Mouse (Mus musculus): ENCODE measurements around the gene Ust. TPM values are rescaled to one million over a fixed set of nuclear protein-coding genes. Genes with fewer than 3 reads are reported as not detected.

The Ust gene
- total RNA-seq, 2 experiments from 2014 or later: 0.17 TPM; not detected in 1

- no peak for ATAC-seq (replicated peaks; ENCODE audit: poor library complexity, severe bottlenecking)
Observed at GRCm38 (mm10) chr10:8339645-8340428, 178.8 kb downstream of the Ust start.

- no peak for ATAC-seq (replicated peaks; ENCODE audit: poor library complexity, severe bottlenecking)
Observed at GRCm38 (mm10) chr10:8336601-8337000, 182.0 kb downstream of the Ust start.

- no peak for ATAC-seq (replicated peaks; ENCODE audit: poor library complexity, severe bottlenecking)
Observed at GRCm38 (mm10) chr10:8330958-8331357, 187.7 kb downstream of the Ust start.

GRCm38 (mm10) chr10:8330006-8330405, 188.6 kb downstream of the Ust start:
- ATAC-seq (replicated peaks; ENCODE audit: poor library complexity, severe bottlenecking): no peak

GRCm38 (mm10) chr10:8323304-8323765, 195.3 kb downstream of the Ust start:
- peak; percentile 86 for ATAC-seq (replicated peaks; ENCODE audit: poor library complexity, severe bottlenecking)

- no peak for ATAC-seq (replicated peaks; ENCODE audit: poor library complexity, severe bottlenecking)
Observed at GRCm38 (mm10) chr10:8320771-8321170, 197.9 kb downstream of the Ust start.

DNA sequence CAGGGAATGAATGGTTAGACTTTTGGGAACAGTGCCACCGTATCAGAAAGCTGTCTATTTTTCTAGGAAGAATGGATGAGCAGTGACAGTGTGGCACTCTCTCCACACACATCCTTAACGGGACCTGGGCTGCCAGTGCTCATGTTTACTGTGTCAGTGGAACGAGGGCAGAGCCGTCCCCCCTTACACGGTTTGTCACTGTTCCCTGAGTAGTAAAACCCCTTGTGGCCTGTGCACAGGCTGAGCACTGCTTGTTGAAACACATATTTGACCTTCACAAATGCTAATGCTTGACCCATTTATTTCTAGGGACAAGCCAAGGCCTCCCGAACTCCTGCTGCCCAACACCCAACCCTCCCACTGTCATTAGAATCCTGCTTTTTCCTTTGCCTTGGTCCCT, 209.2 kb downstream of the Ust start:
- ATAC-seq (replicated peaks; ENCODE audit: poor library complexity, severe bottlenecking): no peak

GRCm38 (mm10) chr10:8304211-8304610, 214.4 kb downstream of the Ust start:
- ATAC-seq (replicated peaks; ENCODE audit: poor library complexity, severe bottlenecking): no peak

DNA sequence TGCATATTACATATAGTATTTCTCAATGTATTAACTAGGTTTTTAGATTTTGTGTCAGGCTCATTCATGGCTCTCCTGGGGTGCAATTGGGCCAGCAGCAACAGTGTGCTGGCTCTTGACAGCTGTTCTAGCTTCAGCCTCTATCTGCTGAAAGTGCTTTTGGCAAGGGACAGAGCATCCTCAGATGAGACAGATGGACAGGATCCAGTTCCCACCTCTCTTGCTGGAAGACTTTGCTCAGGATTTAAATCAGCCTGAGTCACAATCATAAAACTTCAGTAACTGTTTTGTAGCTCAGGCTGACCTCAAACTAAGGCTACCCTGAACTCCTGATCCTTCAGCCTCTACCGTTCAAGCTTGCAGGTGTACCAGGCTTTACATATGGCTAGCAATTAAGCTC, 219.5 kb downstream of the Ust start:
- ATAC-seq (replicated peaks; ENCODE audit: poor library complexity, severe bottlenecking): no peak

DNA sequence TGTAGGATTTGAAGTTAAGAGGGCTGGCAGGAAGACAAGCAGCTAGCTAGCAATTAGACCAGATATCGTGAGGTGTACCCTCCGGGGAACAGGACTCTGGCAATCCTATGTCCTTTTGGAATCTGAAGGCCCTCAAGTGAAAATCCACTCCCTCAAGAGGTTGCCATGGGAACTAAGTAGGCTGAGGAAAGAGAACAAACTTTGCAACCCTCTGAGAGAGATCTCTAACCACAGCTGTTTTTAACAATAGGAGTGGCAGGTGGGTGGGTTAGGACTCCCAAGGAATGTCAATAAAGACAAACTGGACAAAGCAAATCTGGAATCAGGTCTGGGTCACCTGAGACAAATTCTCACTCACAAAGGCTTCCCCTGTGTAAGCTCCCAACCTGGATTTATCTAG, 221.4 kb downstream of the Ust start:
- ATAC-seq (replicated peaks; ENCODE audit: poor library complexity, severe bottlenecking): no peak

DNA sequence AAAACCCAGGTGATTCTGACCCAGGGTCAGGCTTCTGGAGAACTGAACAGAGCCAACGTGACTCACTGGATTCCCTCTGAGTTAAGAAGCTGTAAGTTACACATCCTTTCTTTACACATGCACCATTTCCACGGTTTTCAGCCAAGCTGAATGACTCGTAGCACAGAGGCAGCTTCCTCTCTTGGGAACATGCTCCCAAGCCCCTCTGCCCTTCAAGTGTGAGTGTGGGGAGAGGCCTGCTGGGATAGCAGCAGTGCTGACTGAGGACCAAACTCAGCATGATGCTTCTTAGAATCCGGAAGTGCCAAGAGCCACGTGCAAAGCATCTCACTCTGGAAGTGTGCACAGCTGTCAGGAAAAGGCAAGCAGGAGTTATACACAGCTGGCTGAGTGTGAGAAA, 228.0 kb downstream of the Ust start:
- no peak for ATAC-seq (replicated peaks; ENCODE audit: poor library complexity, severe bottlenecking)

GRCm38 (mm10) chr10:8287350-8287791, 231.3 kb downstream of the Ust start:
- ATAC-seq (replicated peaks; ENCODE audit: poor library complexity, severe bottlenecking): peak; percentile 44; the same call in 1 of the 2 replicates

GRCm38 (mm10) chr10:8283991-8284390, 234.6 kb downstream of the Ust start:
- ATAC-seq (replicated peaks; ENCODE audit: poor library complexity, severe bottlenecking): no peak

DNA sequence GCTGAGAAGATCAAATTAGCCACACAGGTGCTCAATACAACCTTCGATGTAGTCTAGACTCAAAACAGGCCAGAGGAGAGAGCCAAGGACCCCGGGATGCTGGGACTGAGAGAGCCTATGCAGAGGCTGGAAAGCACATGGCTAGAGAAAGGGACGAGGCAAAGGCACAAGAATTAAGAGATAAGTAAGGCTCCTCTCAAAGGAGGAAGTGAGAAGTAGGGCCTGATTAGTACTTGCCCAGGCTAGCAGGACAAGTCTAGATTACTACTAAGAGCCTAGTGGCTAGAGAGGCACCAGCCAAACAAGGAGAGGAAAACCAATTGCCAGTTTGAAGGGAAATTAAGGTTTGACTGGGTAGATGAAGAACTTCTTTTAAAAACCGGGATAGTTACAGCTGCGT, 241.5 kb downstream of the Ust start:
- no peak for ATAC-seq (replicated peaks; ENCODE audit: poor library complexity, severe bottlenecking)

DNA sequence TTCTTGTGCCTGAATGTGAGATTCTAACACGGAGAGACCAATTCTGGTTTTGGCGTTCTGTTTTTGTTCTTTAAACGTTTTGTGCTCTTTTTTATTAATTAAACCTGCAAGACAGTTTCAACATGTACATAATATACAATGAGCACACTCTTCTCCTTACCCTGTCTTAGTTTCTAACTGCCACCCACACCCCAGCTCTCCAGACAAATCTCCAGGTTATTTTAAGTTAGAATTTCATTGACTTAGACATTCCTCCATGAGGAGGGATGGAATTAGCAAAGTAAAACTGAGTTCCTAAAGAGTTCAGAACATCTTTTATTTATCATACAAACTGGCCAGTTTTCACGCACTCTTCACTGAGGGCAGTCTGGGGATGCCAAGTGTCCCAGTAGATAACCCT, 248.9 kb downstream of the Ust start:
- ATAC-seq (replicated peaks; ENCODE audit: poor library complexity, severe bottlenecking): no peak

- no peak for ATAC-seq (replicated peaks; ENCODE audit: poor library complexity, severe bottlenecking)
Observed at GRCm38 (mm10) chr10:8259716-8260115, 258.9 kb downstream of the Ust start.

GRCm38 (mm10) chr10:8250005-8250404, 268.6 kb downstream of the Ust start:
- peak; percentile 76; the same call in 1 of the 2 replicates for ATAC-seq (replicated peaks; ENCODE audit: poor library complexity, severe bottlenecking)

DNA sequence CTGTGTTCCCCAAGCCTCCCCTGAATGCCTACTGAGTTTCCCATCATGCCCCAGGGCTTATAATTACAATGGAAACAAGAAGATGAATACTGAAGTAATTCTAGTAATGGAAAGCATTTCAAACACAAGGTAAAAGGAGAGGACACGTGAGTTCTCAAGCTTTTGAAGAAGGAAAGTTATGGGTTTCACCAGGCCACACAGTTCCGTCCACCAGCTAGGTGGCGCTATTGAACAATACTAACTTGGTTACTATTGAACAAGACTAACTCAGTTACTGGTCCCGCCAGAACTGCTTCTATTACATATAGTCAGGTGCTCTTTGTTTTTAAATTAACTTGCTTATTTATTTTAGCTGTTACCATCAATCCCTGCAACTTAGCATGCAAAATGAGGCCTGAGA, 276.3 kb downstream of the Ust start:
- ATAC-seq (replicated peaks; ENCODE audit: poor library complexity, severe bottlenecking): peak; percentile 62

DNA sequence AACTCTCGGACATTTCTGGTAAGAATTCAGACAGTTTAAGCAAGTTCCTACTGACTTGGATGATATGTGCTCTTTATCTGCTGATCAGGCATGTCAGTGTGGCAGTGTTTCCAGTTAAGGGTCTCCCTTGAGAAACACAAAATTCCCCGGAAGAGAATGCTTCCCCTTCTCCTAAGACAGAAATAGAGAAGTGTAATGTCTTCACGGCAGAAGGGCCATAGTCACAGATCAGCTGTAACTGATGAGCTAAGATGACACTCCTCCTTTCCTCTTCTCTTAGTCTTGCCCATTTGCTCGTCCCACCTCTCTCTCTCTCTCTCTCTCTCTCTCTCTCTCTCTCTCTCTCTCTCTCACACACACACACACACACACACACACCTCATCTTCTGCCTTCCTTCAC, 277.9 kb downstream of the Ust start:
- ATAC-seq (replicated peaks; ENCODE audit: poor library complexity, severe bottlenecking): peak; percentile 63

- ATAC-seq (replicated peaks; ENCODE audit: poor library complexity, severe bottlenecking): peak; percentile 64
Observed at GRCm38 (mm10) chr10:8240242-8240641, 278.4 kb downstream of the Ust start.

DNA sequence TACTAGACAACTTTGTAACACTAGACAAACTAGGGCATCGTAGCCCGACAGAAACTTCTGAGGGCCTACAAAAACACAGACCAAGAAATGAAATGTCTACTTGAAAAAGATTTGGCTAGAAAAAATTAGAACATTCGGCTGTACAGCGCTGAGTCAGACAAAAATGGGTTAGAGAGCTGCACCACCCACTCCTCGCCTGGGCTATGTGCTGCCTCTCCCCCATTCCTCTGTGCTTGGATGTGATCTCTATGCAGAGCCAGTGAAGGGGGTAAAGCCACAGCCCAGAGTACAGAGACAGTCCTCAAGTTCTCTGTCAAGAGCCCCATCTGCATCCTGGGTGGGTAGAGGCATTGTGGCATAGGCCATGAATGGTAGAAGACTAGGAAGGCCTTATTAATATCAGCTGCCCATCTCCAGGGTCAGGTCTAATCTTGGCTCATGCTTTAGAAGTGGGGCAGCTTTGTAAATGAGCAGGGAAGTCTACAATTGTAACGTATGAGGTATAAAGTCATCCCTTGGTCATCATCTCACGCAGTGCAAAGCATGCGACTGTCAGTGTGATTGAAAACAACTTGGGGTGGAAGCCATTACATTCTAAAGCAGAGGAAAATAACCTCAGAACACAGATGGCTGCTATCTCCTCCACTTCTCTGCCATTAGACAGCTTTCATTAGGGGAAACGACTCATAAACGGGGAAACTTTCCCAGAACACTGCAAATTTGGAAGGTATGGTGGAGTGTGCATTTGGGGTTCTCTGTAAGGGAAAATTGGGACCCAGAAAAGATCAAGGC, 281.6 kb downstream of the Ust start:
- no peak for ATAC-seq (replicated peaks; ENCODE audit: poor library complexity, severe bottlenecking)
